Mouse (Mus musculus) stomach, postnatal 0 days (tissue): Measurements from ENCODE around the gene Farp1.

Experiments used
- CTCF ChIP-seq: IDR thresholded peaks from 2 replicates; pipeline ENCODE4 v1.5.1; 2016; ENCODE audit warnings: antibody characterized with exemption, low read depth, mild to moderate bottlenecking, moderate library complexity
- EP300 ChIP-seq: optimal IDR thresholded peaks from 2 replicates; pipeline ENCODE3; 2016; ENCODE audit warnings: antibody characterized with exemption

DNA sequence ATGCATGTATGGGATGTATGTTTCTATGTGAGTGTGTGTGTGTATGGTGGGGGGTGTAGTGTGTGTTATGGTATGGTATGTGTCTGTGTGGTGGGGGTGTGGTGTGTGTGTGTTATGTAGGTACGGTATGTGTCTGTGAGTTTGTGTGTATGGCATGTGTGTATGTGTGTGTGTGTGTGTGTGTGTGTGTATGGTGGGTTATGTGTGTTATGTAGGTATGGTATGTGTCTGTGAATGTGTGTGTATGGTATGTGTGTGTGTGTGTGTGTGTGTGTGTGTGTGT, 185.0 kb downstream of the Farp1 start:
- no peak for TF ChIP-seq EP300
- no peak for TF ChIP-seq CTCF
